Mouse (Mus musculus) adrenal gland (tissue): Measurements from ENCODE around the gene Capns1.
"Not testable (repeated sequence)": the region's sequence is repeated elsewhere in the genome, so short reads cannot be mapped to it uniquely, and the experiment has no call there.

ENCODE experiments used
- intact Hi-C: fragments of 180-260 bp; cut with DNase I; formaldehyde crosslinking; loops from one replicate; pipeline ENCODE4 v1.15.1; 2025
- long read RNA-seq, 2 experiments: library from polyadenylated mRNA; unstranded; transcript quantifications; one replicate each; pipeline ENCODE4 v2.0.0; 2020; ENCODE audit warnings: borderline replicate concordance in 1 of 2; ENCODE audit not compliant: insufficient replicate concordance in 1 of 2

Capns1 gene
- long read RNA-seq, experiment 1, transcript Capns1-207 (3 exons, 600 nt), result major isoform, 5 of 36 reads
- long read RNA-seq, experiment 1, partial matches to known transcripts, result 11 of 36 reads
- long read RNA-seq, experiment 1, other reads (novel, unspliced or antisense), result 13 of 36 reads
- long read RNA-seq, experiment 2, partial matches to known transcripts, result 17 of 27 reads
- long read RNA-seq, experiment 2, other reads (novel, unspliced or antisense), result 3 of 27 reads

GRCm38 (mm10) chr7:30198481-30198971 is at the start of gene Capns1:
Capns1 (minus strand) TSS chr7:30198811.
- intact Hi-C loops, result no loop called here

- intact Hi-C loops, result not testable (repeated sequence)
These were observed 38.8 kb upstream of the Capns1 start for GRCm38 (mm10) chr7:30237374-30237773.

- intact Hi-C loops, result no loop called here
These were observed 37.0 kb upstream of the Capns1 start, which contains the start of gene Ovol3 for GRCm38 (mm10) chr7:30235625-30236024. Ovol3 (minus strand) TSS chr7:30235725.

GRCm38 (mm10) chr7:30235091-30235490 is 36.5 kb upstream of the Capns1 start:
- intact Hi-C loops, result no loop called here

GRCm38 (mm10) chr7:30234276-30234858 is 35.8 kb upstream of the Capns1 start:
- intact Hi-C loops, result no loop called here

- intact Hi-C loops, result no loop called here
These were observed 34.8 kb upstream of the Capns1 start for GRCm38 (mm10) chr7:30233387-30233786.

- intact Hi-C loops, result no loop called here
These were observed 34.1 kb upstream of the Capns1 start for GRCm38 (mm10) chr7:30232631-30233148.

- intact Hi-C loops, result no loop called here
These were observed 33.3 kb upstream of the Capns1 start, which contains the start of the genes Polr2i and Tbcb for GRCm38 (mm10) chr7:30231669-30232454. Polr2i (plus strand) TSS chr7:30231948. Tbcb (minus strand) TSS chr7:30232272.

GRCm38 (mm10) chr7:30231328-30231668 is 32.7 kb upstream of the Capns1 start:
- intact Hi-C loops, result no loop called here

GRCm38 (mm10) chr7:30224206-30224605 is 25.6 kb upstream of the Capns1 start:
- intact Hi-C loops, result no loop called here

- intact Hi-C loops, result no loop called here
These were observed 23.6 kb upstream of the Capns1 start for GRCm38 (mm10) chr7:30222205-30222604.

- intact Hi-C loops, result no loop called here
These were observed 22.8 kb upstream of the Capns1 start for GRCm38 (mm10) chr7:30221433-30221832.

- intact Hi-C loops, result no loop called here
These were observed 21.4 kb upstream of the Capns1 start for GRCm38 (mm10) chr7:30220008-30220356.

GRCm38 (mm10) chr7:30219293-30220007 is 20.8 kb upstream of the Capns1 start:
- intact Hi-C loops, result loop anchor here (5.0 kb wide), 1 partner anchor 37 kb away; the partner anchor contains the start of gene Cox7a1

- intact Hi-C loops, result loop anchor here (5.0 kb wide), 1 partner anchor 35 kb away; the partner anchor contains the start of gene Cox7a1
These were observed 18.7 kb upstream of the Capns1 start for GRCm38 (mm10) chr7:30217277-30217676.

- intact Hi-C loops, result loop anchor here (5.0 kb wide), 1 partner anchor 34 kb away; the partner anchor contains the start of gene Cox7a1
These were observed 18.1 kb upstream of the Capns1 start for GRCm38 (mm10) chr7:30216723-30217151.

- intact Hi-C loops, result loop anchor here (5.0 kb wide), 1 partner anchor 34 kb away; the partner anchor contains the start of gene Cox7a1
These were observed 17.3 kb upstream of the Capns1 start for GRCm38 (mm10) chr7:30215875-30216274.

GRCm38 (mm10) chr7:30213881-30214280 is 15.3 kb upstream of the Capns1 start:
- intact Hi-C loops, result no loop called here

GRCm38 (mm10) chr7:30211025-30211424 is 12.4 kb upstream of the Capns1 start:
- intact Hi-C loops, result no loop called here

- intact Hi-C loops, result not testable (repeated sequence)
These were observed 7.8 kb upstream of the Capns1 start for GRCm38 (mm10) chr7:30206364-30206763.

- intact Hi-C loops, result loop anchor here (2.0 kb wide), 1 partner anchor 25 kb away; no protein-coding TSS in a partner anchor
These were observed 6.8 kb upstream of the Capns1 start for GRCm38 (mm10) chr7:30205383-30205782.
